Mouse (Mus musculus) heart, adult 2 months (tissue): ENCODE results near the gene Olfr1511.

Experiments
- CTCF ChIP-seq: fragments of 200-600 bp; IDR thresholded peaks from 2 replicates; pipeline ENCODE4 v1.8.1; 2022; ENCODE audit warnings: antibody characterized with exemption, mild to moderate bottlenecking, moderate library complexity
- EP300 ChIP-seq: fragments of 200-500 bp; IDR thresholded peaks from 2 replicates; pipeline ENCODE4 v1.6.1; 2011; ENCODE audit warnings: low read depth, low read length, control low read depth; ENCODE audit not compliant: insufficient read depth
- POLR2A ChIP-seq: fragments of 200-500 bp; IDR thresholded peaks from 2 replicates; pipeline ENCODE4 v1.6.1; 2011; ENCODE audit warnings: mild to moderate bottlenecking, low read depth, low read length, control low read depth; ENCODE audit not compliant: insufficient read depth

GRCm38 (mm10) chr14:52356308-52356707 is 40.9 kb downstream of the Olfr1511 start, which contains the start of gene Olfr1513:
- no peak for TF ChIP-seq CTCF
- no peak for TF ChIP-seq POLR2A
- TF ChIP-seq EP300: no peak
